Mouse (Mus musculus) limb, embryonic 11.5 days (tissue): ENCODE results near the gene Exoc1. TPM values are rescaled to one million over a fixed set of nuclear protein-coding genes. Genes with fewer than 3 reads are reported as not detected.

Source experiments
- ATAC-seq: fragments of 200-750 bp; cut with Nextera tagmentation; 2 replicates; pipeline ENCODE4 v1.8.0; 2017; ENCODE audit warnings: low read depth; ENCODE audit not compliant: insufficient number of reproducible peaks, low FRiP score, low TSS enrichment
- DNase-seq: peaks from one replicate; pipeline ENCODE4 v3.0.0-alpha.2; 2015; ENCODE audit warnings: low spot score
- H3K27ac ChIP-seq: fragments of 300-500 bp; sonication (generic); replicated peaks from 2 replicates; pipeline ENCODE4 v1.5.1; 2014; ENCODE audit warnings: low read depth, mild to moderate bottlenecking, low read length
- H3K27me3 ChIP-seq: fragments of 300-500 bp; sonication (generic); 2 replicates; pipeline ENCODE4 v1.6.1; 2014; ENCODE audit warnings: mild to moderate bottlenecking, low read length, mixed read lengths; ENCODE audit not compliant: control insufficient read depth, insufficient read depth
- H3K36me3 ChIP-seq: fragments of 300-500 bp; sonication (generic); 2 replicates; pipeline ENCODE4 v1.6.1; 2014; ENCODE audit warnings: mild to moderate bottlenecking, low read length, moderate library complexity, mixed read lengths; ENCODE audit not compliant: control insufficient read depth, insufficient read depth
- H3K4me1 ChIP-seq: fragments of 300-500 bp; sonication (generic); 2 replicates; pipeline ENCODE4 v1.6.1; 2014; ENCODE audit warnings: low read length, mixed read lengths; ENCODE audit not compliant: control insufficient read depth, insufficient read depth
- H3K4me2 ChIP-seq: fragments of 300-500 bp; sonication (generic); 2 replicates; pipeline ENCODE4 v1.6.1; 2014; ENCODE audit warnings: low read depth, mild to moderate bottlenecking, moderate library complexity; ENCODE audit not compliant: severe bottlenecking
- H3K4me3 ChIP-seq: fragments of 300-500 bp; sonication (generic); 2 replicates; pipeline ENCODE4 v1.5.1; 2014; ENCODE audit warnings: low read depth, low read length
- H3K9ac ChIP-seq: fragments of 300-500 bp; sonication (generic); 2 replicates; pipeline ENCODE4 v1.6.1; 2014; ENCODE audit warnings: mild to moderate bottlenecking, low read length
- H3K9me3 ChIP-seq: fragments of 300-500 bp; sonication (generic); 2 replicates; pipeline ENCODE4 v1.6.1; 2016; ENCODE audit warnings: low read length; ENCODE audit not compliant: control insufficient read depth
- WGBS: fragments of 180-500 bp; shearing (Covaris S2); extraction: QIAGEN DNeasy Blood & Tissue Kit; methylation state at CpG from one replicate; pipeline ENCODE4 v1.1.7; 2014; 5-methylcytosine and 5-hydroxymethylcytosine counted together
- polyA plus RNA-seq: library from polyadenylated mRNA; unstranded; fragments of >200 nt; fragmentation: Nextera tagmentation; extraction: Ambion mirVana; gene quantifications from 2 replicates; pipeline ENCODE4 v1.2.1, GENCODE M21; 2014

Exoc1 gene
- polyA plus RNA-seq, 1 experiment from 2014 or later = 45.3 TPM

DNA sequence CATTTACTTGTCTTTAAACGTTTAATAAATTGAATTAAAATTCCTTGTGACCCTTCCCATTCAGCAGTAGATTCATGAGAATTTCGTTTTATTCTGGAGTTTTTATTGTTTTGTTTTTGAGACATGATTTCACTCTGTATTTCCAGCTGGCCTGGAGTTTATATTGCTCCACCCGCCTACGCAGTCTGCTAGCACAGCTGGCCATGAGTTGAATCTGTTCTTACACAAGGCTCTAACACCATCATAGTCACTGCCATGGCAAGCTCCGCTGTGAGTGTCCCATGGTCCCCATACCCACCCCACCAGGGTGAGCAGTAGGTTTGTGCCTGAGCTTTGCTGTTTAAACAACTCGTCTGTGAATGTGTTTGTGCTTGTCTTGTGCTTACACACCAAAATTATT lies 4.1 kb downstream of the Exoc1 start:
- Histone ChIP-seq H3K36me3 (peaks cover 2% of the 10 kb centered on the region; the same call in 1 of the 2 replicates), H3K4me2 (no peak overlapping the region), H3K4me1 (peaks cover 6% of the 10 kb centered on the region; the same call in 1 of the 2 replicates), H3K27ac (no peak overlapping the region), H3K9me3 (no peaks in the 10 kb centered on the region), H3K9ac (no peak overlapping the region), H3K4me3 (no peak overlapping the region), H3K27me3 (no peaks in the 10 kb centered on the region)
- 93% methylated on average over 6 of the region's 6 CpGs for WGBS
- DNase-seq = no peak
- ATAC-seq = no peak

DNA sequence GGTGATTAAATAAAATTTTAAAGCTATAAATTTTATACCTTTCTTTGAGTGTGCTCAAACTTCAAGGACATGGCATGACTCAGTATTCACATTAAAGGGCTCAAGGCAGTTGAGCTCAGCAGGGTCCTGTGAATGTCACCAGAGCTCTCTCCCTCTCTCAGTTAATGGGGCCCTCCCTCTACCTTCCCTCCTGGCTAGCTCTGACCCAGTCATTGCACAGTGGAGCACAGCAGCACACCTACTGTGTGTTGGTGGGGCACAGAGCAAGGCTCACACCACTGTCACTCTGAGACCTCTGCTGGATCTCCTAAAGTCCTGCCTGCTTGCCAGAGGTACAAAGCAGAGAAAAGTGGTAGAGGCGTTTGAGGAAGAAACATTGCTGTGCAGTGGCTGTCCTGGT lies 7.1 kb downstream of the Exoc1 start:
- no peak for ATAC-seq
- WGBS = 89% methylated on average over 1 of the region's 1 CpGs
- peaks cover 4% of the 10 kb centered on the region; the same call in 1 of the 2 replicates for H3K36me3 ChIP-seq
- no peak overlapping the region for H3K9ac ChIP-seq
- no peak overlapping the region for H3K4me3 ChIP-seq
- no peak overlapping the region for H3K27ac ChIP-seq
- H3K27me3 ChIP-seq = no peaks in the 10 kb centered on the region
- H3K9me3 ChIP-seq = no peaks in the 10 kb centered on the region
- H3K4me2 ChIP-seq = no peak overlapping the region
- no peak for DNase-seq
- no peaks in the 10 kb centered on the region for H3K4me1 ChIP-seq

DNA sequence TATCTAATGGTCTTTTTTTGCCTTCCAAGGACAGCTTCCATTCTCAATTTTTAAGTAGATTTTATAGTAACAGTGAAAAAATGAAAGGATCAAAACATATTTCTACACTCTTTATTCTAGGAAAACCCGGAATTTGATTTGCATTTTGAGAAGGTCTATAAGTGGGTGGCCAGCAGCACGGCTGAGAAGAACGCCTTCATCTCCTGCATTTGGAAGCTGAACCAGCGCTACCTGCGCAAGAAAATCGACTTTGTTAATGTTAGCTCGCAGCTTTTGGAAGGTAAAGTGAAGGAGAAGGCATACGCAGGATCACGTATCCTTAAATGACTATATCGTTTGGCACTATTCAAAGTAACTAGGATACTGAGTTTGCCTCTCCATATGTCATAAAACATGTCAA lies 8.5 kb downstream of the Exoc1 start:
- Histone ChIP-seq H3K9me3 (no peaks in the 10 kb centered on the region), H3K27me3 (no peaks in the 10 kb centered on the region), H3K4me2 (no peak overlapping the region), H3K9ac (no peak overlapping the region), H3K36me3 (peaks cover 4% of the 10 kb centered on the region; the same call in 1 of the 2 replicates), H3K27ac (no peak overlapping the region), H3K4me1 (no peaks in the 10 kb centered on the region), H3K4me3 (no peak overlapping the region)
- WGBS = 97% methylated on average over 10 of the region's 10 CpGs
- ATAC-seq (no peak), DNase-seq (no peak)

DNA sequence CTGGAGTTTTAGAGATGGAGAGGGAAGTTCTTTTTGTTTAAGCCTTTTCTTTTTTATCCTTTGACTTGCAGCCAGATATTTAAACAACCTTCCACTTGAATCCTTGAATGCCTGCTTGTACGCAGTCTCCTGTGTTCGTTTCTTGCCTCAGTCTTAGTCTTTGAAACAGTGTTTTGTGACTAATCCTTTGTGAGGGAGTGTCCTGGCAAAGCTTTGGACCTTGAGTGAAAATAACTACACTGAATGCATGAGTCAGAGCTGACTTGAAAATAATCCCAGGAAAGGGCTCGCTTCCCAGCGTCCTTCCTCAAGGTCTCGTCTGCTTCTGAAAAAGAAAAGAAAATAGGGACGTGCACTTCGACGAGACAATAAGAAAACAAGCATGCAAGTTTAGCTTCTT lies 11.1 kb downstream of the Exoc1 start:
- ATAC-seq (no peak), DNase-seq (no peak)
- H3K9me3 ChIP-seq = no peaks in the 10 kb centered on the region
- no peak overlapping the region for H3K9ac ChIP-seq
- H3K27me3 ChIP-seq = no peaks in the 10 kb centered on the region
- 92% methylated on average over 8 of the region's 8 CpGs for WGBS
- H3K4me1 ChIP-seq = no peaks in the 10 kb centered on the region
- H3K27ac ChIP-seq = no peak overlapping the region
- peaks cover 9% of the 10 kb centered on the region for H3K36me3 ChIP-seq
- no peak overlapping the region for H3K4me2 ChIP-seq
- H3K4me3 ChIP-seq = no peak overlapping the region

DNA sequence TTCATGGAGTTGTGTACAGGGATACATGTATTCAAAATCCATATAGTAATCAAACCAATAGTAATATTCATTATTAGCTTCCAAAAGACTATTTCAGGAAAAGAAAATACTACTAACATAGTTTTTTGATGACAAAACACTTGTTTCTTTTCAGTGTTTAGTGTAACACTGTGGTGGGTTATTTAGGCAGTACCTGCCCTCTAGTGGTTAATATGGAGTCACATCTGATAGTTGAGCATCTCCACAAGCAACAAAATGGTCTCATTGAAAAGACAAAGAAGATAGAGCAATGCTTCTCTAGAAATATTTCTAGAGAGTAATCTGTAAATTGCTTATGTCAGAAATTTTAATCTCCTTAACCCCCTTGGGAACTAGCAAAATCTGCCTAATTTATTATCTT lies 11.7 kb downstream of the Exoc1 start:
- H3K27ac ChIP-seq = no peak overlapping the region
- peaks cover 9% of the 10 kb centered on the region for H3K36me3 ChIP-seq
- H3K9ac ChIP-seq = no peak overlapping the region
- no peaks in the 10 kb centered on the region for H3K27me3 ChIP-seq
- H3K4me3 ChIP-seq = no peak overlapping the region
- H3K9me3 ChIP-seq = no peaks in the 10 kb centered on the region
- ATAC-seq = no peak
- H3K4me1 ChIP-seq = no peaks in the 10 kb centered on the region
- no peak overlapping the region for H3K4me2 ChIP-seq
- no peak for DNase-seq

DNA sequence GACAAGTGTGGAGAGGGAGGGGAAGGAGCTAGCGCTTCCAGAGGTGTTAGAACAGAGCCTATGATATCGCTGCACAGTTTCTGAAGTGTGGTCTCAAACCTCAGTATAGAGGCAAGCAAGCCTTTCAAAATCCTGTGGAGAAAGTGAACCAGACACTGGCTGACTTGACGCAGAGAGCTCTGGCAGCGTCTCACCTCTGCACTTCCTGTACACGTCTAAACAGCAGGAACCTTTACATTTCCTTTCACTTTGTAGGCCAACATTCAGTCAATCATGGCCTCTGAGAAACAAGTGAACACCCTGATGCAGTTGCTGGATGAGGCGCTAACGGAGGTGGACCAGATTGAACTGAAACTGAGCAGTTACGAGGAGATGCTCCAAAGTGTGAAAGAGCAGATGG lies 14.1 kb downstream of the Exoc1 start:
- 92% methylated on average over 8 of the region's 8 CpGs for WGBS
- ATAC-seq (no peak), DNase-seq (no peak)
- H3K4me2 ChIP-seq = no peak overlapping the region
- no peaks in the 10 kb centered on the region for H3K27me3 ChIP-seq
- H3K27ac ChIP-seq = no peak overlapping the region
- H3K9me3 ChIP-seq = no peaks in the 10 kb centered on the region
- no peak overlapping the region for H3K9ac ChIP-seq
- H3K36me3 ChIP-seq = peaks cover 8% of the 10 kb centered on the region
- no peak overlapping the region for H3K4me3 ChIP-seq
- H3K4me1 ChIP-seq = no peaks in the 10 kb centered on the region

DNA sequence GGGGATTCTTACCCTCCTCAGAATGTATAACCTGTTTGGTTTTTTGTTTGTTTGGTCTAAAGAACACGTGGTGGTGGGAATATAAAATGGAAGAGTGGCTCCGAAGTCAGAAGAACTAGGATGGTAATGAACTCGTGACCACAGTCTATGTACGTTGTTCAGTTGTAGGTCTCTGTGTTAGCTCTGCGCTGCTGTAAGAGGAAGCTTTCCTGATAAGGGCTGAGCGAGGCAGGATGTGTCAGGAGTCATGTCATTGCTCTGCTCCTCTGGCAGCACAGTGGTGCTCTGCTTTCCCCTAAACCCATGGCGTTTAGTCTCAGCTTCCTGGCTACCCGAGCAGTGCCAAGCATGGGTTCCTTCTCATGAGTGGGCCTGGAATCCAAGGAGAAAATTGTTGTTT lies 21.3 kb downstream of the Exoc1 start:
- Histone ChIP-seq H3K4me1 (no peaks in the 10 kb centered on the region), H3K27ac (no peak overlapping the region), H3K27me3 (no peaks in the 10 kb centered on the region), H3K36me3 (peaks cover 3% of the 10 kb centered on the region; the same call in 1 of the 2 replicates), H3K4me3 (no peak overlapping the region), H3K9me3 (no peaks in the 10 kb centered on the region), H3K4me2 (no peak overlapping the region), H3K9ac (no peak overlapping the region)
- ATAC-seq = no peak
- 95% methylated on average over 8 of the region's 8 CpGs for WGBS
- DNase-seq = no peak

DNA sequence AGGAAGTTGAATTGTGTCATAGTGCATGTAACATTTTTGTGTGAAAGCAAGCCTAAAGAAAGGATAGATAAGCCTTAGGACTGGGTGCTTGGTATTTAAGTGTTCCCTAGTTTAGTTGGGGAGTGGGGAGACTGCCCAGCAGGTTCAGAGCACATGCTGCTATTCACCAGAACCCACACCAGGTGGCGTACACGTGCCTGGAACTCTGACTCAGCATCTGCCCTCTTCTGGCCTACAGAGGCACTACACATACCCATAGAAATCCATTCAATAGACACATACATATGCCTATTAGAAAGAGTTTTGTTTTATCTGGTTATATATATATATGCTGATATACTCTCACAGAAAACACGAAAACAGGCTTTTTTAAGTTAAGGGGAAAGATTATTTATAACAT lies 36.2 kb downstream of the Exoc1 start:
- Histone ChIP-seq H3K4me3 (no peak overlapping the region), H3K4me2 (no peak overlapping the region), H3K27me3 (no peaks in the 10 kb centered on the region), H3K36me3 (peaks cover 8% of the 10 kb centered on the region; the same call in 1 of the 2 replicates), H3K27ac (no peak overlapping the region), H3K4me1 (no peaks in the 10 kb centered on the region), H3K9me3 (no peaks in the 10 kb centered on the region), H3K9ac (no peak overlapping the region)
- ATAC-seq (no peak), DNase-seq (peak; percentile 74)
- WGBS = 38% methylated on average over 3 of the region's 3 CpGs

DNA sequence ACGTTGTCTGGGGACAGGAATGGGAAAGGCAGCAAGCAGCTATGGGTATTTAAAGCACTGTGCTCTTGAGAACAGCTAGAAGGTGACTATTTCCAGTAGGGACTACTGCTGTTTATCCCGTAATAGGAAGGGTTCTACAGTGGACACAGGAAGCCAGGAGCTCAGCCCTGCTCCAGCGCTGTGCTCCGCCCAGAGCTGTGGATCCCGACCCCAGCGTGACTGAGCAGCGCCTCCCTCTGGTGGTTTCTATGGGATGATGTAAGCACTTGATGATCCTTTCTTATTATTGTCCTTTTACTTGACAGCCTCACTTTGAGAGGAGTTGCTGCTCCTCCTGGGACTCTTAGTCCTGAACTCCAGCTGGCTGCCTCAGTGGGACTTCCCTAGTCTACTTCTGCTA lies 45.1 kb downstream of the Exoc1 start:
- DNase-seq (no peak), ATAC-seq (no peak)
- no peak overlapping the region for H3K4me2 ChIP-seq
- 78% methylated on average over 7 of the region's 7 CpGs for WGBS
- no peak overlapping the region for H3K4me3 ChIP-seq
- no peaks in the 10 kb centered on the region for H3K4me1 ChIP-seq
- no peak overlapping the region for H3K9ac ChIP-seq
- no peak overlapping the region for H3K27ac ChIP-seq
- H3K36me3 ChIP-seq = peaks cover 2% of the 10 kb centered on the region; the same call in 1 of the 2 replicates
- no peaks in the 10 kb centered on the region for H3K9me3 ChIP-seq
- H3K27me3 ChIP-seq = no peaks in the 10 kb centered on the region
